Mouse (Mus musculus) hindbrain, embryonic 10.5 days (tissue): ENCODE data around the gene Tbx4. TPM values are rescaled to one million over a fixed set of nuclear protein-coding genes. Genes with fewer than 3 reads are reported as not detected.

Experiments used
- DNase-seq: peaks from one replicate; pipeline ENCODE4 v3.0.0-alpha.2; 2017; ENCODE audit warnings: low spot score
- H3K27ac ChIP-seq: fragments of 300-500 bp; sonication (generic); 2 replicates; pipeline ENCODE4 v1.5.1; 2016; ENCODE audit warnings: mild to moderate bottlenecking, moderate library complexity
- H3K27me3 ChIP-seq: fragments of 300-500 bp; sonication (generic); 2 replicates; pipeline ENCODE4 v1.6.1; 2016; ENCODE audit warnings: mild to moderate bottlenecking; ENCODE audit not compliant: poor library complexity, insufficient read depth, severe bottlenecking
- H3K36me3 ChIP-seq: fragments of 300-500 bp; sonication (generic); 2 replicates; pipeline ENCODE4 v1.6.1; 2016; ENCODE audit warnings: mild to moderate bottlenecking, moderate library complexity
- H3K4me1 ChIP-seq: fragments of 300-500 bp; sonication (generic); replicated peaks from 2 replicates; pipeline ENCODE4 v1.6.1; 2016; ENCODE audit warnings: mild to moderate bottlenecking
- H3K4me3 ChIP-seq: fragments of 300-500 bp; sonication (generic); 2 replicates; pipeline ENCODE4 v1.5.1; 2016; ENCODE audit warnings: mild to moderate bottlenecking, moderate library complexity
- H3K9me3 ChIP-seq: fragments of 300-500 bp; sonication (generic); 2 replicates; pipeline ENCODE4 v1.6.1; 2016; ENCODE audit warnings: mild to moderate bottlenecking, moderate library complexity
- WGBS: fragments of 180-500 bp; shearing (Covaris S2); methylation state at CpG from one replicate; pipeline ENCODE4 v1.1.7; 2016; 5-methylcytosine and 5-hydroxymethylcytosine counted together
- polyA plus RNA-seq: library from polyadenylated mRNA; unstranded; fragments of >200 nt; fragmentation: Nextera tagmentation; extraction: Ambion mirVana; gene quantifications from 2 replicates; pipeline ENCODE4 v1.2.1, GENCODE M21; 2016

The Tbx4 gene
- polyA plus RNA-seq, 1 experiment from 2014 or later, result 0.22 TPM

DNA sequence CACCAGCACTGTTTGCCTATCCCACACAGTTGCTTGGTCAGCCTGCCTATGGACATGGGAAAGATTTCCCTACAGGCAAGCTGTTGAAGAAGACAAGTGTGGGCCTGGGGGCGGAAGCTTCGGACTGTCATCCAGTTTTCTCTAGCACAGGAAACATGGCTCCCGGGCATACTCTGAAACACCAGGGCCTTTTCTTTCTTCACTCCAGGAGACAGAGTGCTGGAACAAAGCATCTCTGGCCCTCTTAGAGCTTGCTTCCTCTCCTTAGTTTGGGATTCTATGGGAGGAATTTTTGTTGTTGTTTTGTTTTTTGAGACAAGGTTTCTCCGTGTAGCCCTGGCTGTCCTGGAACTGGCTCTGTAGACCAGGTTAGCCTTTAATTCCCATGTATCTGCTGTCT, 1.7 kb upstream of the Tbx4 start:
- Histone ChIP-seq H3K36me3 (no peaks in the 10 kb centered on the region), H3K27ac (no peak overlapping the region), H3K27me3 (peaks cover 98% of the 10 kb centered on the region), H3K9me3 (no peaks in the 10 kb centered on the region), H3K4me1 (peaks cover 18% of the 10 kb centered on the region), H3K4me3 (no peak overlapping the region)
- WGBS, result 33% methylated on average over 4 of the region's 4 CpGs
- no peak for DNase-seq

DNA sequence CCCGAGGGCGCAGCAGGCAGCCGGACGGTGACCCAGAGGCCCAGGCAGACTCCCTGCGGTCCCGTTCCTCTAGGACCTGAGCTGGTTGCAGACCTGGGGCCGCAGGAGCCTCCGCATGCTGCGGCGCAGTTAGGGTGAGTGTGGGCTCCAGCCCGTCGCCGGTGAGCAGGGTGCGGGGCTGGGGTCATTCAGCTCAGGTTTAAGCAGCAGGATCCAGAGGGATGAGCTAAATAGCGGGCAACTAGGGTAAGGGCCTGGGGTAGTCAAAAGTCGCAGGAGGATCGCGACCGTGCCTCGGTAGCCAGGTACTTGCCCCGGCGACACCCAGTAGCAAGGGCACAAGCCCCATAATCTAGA, 185 bp downstream of the Tbx4 start:
- no peak overlapping the region for H3K27ac ChIP-seq
- no peak for DNase-seq
- WGBS, result under 1% methylated on average over 22 of the region's 22 CpGs
- H3K36me3 ChIP-seq, result no peaks in the 10 kb centered on the region
- H3K9me3 ChIP-seq, result no peaks in the 10 kb centered on the region
- peaks cover 98% of the 10 kb centered on the region for H3K27me3 ChIP-seq
- H3K4me1 ChIP-seq, result peaks cover 34% of the 10 kb centered on the region
- peak overlapping the region; percentile 16 for H3K4me3 ChIP-seq

DNA sequence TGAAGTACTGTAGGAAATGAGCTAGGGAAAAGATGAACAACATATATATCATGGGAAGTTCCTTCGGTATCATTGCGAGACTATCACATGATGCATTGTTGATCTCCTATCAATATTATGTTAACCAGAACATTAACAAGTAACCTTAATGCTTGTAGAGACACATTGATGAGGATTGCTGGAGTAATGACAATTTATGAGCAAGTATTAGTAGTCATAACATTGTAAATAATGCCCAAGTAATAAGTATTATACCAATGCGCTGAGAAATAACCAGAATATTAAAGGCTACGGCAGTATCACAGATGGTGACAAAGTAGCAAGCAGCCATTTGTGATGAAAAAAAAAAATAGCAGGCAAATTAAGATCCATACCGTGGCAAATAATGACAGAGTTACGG, 1.1 kb downstream of the Tbx4 start:
- H3K4me1 ChIP-seq, result peaks cover 35% of the 10 kb centered on the region
- no peaks in the 10 kb centered on the region for H3K36me3 ChIP-seq
- DNase-seq, result no peak
- no peak overlapping the region for H3K4me3 ChIP-seq
- peaks cover 98% of the 10 kb centered on the region for H3K27me3 ChIP-seq
- 19% methylated on average over 6 of the region's 6 CpGs for WGBS
- H3K9me3 ChIP-seq, result no peaks in the 10 kb centered on the region
- no peak overlapping the region for H3K27ac ChIP-seq

DNA sequence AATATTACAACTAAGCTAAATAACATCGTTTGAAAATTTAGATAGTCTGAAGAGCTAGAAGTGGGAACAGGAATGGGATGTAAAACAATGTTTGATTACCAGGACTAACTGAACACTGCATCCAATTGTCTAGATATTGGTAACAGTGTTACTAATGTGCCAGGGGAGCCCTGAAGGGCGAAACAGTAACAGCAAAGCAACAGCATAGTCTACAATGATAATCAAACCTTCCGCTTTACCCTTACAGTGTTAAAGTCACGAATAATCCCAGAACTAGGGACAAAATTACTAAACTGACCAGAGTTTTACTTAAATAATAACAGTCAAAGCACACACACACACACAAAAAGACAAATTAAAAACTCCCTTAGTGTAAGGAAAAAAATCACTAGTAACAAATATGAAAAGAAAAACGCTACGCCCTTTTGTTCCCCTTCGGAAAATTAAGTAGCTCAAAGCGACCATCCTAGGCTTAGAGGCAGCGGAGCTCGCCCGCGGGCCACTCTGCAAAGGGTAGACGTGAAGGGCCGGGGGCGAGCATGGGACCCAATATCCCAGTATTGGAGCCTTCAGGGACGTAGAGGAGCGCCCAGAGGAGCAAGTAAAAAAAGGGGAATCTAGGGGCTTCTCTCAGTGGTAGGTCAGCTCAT, 1.7 kb downstream of the Tbx4 start:
- no peaks in the 10 kb centered on the region for H3K9me3 ChIP-seq
- DNase-seq, result no peak
- H3K4me3 ChIP-seq, result no peak overlapping the region
- no peak overlapping the region for H3K27ac ChIP-seq
- peaks cover 35% of the 10 kb centered on the region for H3K4me1 ChIP-seq
- H3K36me3 ChIP-seq, result no peaks in the 10 kb centered on the region
- peaks cover 99% of the 10 kb centered on the region for H3K27me3 ChIP-seq
- 1% methylated on average over 17 of the region's 17 CpGs for WGBS

DNA sequence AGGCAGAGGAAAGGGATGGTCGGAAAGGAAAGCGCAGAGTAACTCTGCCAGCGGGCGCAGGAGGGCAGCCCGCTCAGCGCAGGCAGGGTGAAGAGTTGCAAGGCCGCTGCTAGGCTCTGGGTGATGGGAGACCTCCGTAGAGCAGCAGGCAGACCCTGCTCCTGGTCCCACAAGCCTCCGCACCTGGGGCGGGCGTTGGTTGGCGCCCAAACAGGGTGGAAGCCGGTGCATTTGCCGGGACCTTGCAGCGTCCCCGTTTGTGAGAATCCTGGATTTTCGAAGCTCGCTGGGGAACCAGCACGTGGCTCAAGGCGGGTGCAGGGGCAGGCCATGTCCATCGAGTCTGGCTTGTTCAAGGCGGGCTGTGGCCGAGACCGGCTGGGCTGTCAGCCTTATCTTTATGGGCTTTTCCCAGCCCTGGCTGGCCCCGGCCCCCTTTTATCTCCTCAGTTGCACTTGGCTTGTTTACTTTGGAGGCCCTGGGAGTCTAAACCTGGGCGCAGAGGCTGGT, 2.3 kb downstream of the Tbx4 start:
- DNase-seq, result peak; percentile 70
- Histone ChIP-seq H3K27ac (no peak overlapping the region), H3K4me3 (0 out of 2 replicates have a peak overlapping the region, but pooled peaks have one; percentile 11), H3K27me3 (peaks cover 100% of the 10 kb centered on the region), H3K36me3 (no peaks in the 10 kb centered on the region), H3K4me1 (peaks cover 35% of the 10 kb centered on the region), H3K9me3 (no peaks in the 10 kb centered on the region)
- under 1% methylated on average over 26 of the region's 26 CpGs for WGBS

DNA sequence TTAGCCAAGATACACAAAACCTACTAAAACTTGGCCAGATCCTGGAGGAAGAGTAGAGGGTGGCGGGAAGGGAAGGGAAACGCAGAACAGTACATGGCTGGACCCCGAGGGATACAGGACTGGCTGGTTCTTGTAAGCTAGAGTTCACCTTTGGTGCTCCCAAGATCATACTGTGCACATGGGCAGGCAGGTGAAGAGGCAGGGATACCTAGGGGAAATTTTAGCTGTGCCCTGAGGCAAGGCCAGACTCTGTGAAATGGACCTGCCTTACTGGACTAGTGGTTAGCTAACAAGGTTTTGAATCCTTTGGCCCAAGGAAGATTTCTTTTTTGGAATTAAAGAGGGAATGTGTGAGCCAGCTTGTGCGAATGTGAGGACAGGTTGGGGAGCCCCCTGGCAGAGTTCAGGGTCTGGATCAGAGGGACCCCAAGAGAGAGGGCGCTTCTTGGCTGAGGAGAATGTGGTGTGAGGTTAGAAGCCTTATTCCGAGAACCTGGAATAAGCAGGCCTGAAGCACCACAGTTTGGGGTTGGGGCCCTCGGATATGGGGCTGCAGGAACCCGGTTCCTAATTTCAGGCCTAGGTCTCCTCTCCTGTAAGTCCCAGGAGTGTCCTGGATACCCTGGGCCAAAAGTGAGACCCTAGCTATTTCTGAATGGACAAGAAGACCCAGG, 3.0 kb downstream of the Tbx4 start:
- Histone ChIP-seq H3K27me3 (peaks cover 100% of the 10 kb centered on the region), H3K36me3 (no peaks in the 10 kb centered on the region), H3K27ac (no peak overlapping the region), H3K9me3 (no peaks in the 10 kb centered on the region), H3K4me1 (peaks cover 35% of the 10 kb centered on the region), H3K4me3 (no peak overlapping the region)
- DNase-seq, result peak; percentile 42
- WGBS, result 9% methylated on average over 8 of the region's 8 CpGs

DNA sequence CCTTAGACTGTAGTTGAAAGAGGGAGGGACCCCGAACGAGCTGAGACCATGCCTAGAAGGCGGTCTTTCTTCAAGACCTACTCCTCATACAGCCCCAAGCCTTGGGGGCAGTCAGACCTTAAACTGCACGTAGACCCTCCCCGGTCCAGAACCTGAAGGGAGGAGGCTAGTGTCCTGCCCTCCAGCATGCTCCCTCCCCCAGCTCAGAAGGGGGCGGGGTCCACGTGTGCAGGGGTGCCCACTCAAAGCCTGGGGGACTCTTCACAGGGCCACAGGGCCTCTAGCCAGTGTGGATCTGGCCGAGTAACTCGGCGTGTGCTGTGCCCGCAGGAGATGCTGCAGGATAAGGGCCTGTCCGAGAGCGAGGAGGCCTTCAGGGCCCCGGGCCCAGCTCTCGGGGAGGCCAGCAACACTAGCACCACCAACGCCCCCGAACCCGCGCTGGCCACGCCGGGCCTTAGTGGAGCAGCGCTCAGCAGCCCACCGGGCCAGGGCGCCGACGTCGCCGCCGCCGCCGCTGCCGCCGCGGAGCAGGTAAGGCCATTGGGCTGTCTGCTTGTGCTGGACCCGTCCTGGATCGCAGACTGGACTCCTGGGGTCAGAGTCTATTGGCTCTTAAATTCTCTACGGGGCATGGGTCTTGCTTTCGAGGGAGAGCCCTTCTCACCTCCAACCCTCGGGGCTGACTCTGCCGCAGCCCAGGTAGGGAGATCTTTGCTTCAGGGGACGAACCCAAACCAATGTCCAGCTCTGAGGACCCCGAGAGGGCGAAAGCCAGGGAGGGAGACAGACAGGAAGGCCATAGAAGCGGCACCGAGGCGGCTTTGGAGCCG, 3.7 kb downstream of the Tbx4 start:
- H3K4me1 ChIP-seq, result peaks cover 40% of the 10 kb centered on the region
- DNase-seq, result peak; percentile 51
- WGBS, result under 1% methylated on average over 47 of the region's 47 CpGs
- H3K4me3 ChIP-seq, result no peak overlapping the region; the same call in 1 of the 2 replicates
- peaks cover 100% of the 10 kb centered on the region for H3K27me3 ChIP-seq
- H3K9me3 ChIP-seq, result no peaks in the 10 kb centered on the region
- no peak overlapping the region for H3K27ac ChIP-seq
- H3K36me3 ChIP-seq, result no peaks in the 10 kb centered on the region

DNA sequence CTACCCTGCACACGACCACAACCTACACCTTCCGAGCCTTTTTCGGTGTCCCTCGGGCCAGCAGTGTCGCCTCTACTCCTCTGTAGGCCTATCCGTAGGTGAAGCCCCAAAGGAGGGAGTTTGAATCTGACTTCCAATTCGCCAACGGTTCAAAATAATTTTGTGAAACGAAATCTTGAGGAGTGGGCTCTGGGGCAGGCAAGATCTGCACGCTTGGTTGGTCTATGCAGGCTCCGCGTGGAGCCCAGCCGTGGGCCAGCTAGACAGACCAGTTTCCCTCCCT, 4.3 kb downstream of the Tbx4 start:
- peaks cover 100% of the 10 kb centered on the region for H3K27me3 ChIP-seq
- H3K27ac ChIP-seq, result no peak overlapping the region
- H3K4me1 ChIP-seq, result peaks cover 45% of the 10 kb centered on the region
- peak; percentile 55 for DNase-seq
- H3K36me3 ChIP-seq, result no peaks in the 10 kb centered on the region
- H3K4me3 ChIP-seq, result 0 out of 2 replicates have a peak overlapping the region, but pooled peaks have one; percentile 13
- no peaks in the 10 kb centered on the region for H3K9me3 ChIP-seq
- under 1% methylated on average over 13 of the region's 13 CpGs for WGBS

DNA sequence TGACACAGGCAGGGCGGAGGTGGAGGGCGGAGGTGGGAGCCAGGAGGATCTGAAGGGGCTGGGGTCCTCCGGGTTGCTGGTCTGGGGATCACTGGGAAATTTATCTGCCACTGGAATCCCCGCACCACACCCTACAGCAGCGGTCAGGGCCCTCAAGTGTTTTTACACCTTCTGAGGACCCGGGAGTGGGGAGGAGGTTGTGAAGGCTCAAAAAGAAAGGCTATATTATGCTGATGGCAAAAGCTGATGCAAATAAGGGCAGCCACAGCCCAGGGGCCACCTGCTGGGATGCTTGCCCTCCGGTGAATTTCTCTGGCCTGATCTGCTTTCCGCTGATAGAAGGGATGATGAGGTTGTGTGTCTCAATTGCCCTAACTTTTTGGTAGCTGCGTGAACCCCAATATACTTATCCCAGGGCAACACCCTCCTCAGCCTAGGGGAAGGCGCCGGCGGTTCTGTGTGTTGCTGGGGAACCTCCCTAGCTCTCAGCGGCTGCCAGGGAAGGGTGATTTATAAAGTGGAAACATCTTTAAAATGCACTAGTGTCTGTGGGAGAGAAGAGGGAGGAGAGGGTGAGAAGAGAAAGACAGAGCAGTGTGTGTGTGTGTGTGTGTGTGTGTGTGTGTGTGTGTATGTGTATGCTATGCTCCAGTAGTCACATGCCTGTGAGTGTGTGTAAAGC, 4.9 kb downstream of the Tbx4 start:
- H3K4me3 ChIP-seq, result 0 out of 2 replicates have a peak overlapping the region, but pooled peaks have one; percentile 13
- H3K4me1 ChIP-seq, result peaks cover 43% of the 10 kb centered on the region
- H3K9me3 ChIP-seq, result no peaks in the 10 kb centered on the region
- peak; percentile 46 for DNase-seq
- H3K27ac ChIP-seq, result no peak overlapping the region
- H3K36me3 ChIP-seq, result no peaks in the 10 kb centered on the region
- peaks cover 100% of the 10 kb centered on the region for H3K27me3 ChIP-seq
- WGBS, result 2% methylated on average over 13 of the region's 13 CpGs

DNA sequence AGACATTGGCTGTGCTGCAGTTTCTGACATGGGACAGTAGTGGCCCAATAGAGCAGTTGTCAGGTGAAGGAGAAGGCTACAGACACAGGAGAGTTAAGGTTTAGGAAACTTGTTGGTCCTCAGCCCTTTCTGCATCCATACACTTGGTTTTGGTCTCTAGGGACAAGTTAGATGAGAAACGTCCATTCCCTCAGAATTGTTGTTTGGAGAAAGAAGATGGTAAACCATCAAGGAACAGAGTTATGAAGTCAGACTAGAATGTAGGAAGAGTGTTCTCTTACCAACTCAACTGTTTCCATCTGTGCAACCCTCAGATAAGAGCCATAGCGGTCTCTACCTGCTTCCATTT, 5.4 kb downstream of the Tbx4 start:
- H3K27ac ChIP-seq, result no peak overlapping the region
- peaks cover 41% of the 10 kb centered on the region for H3K4me1 ChIP-seq
- no peak for DNase-seq
- no peaks in the 10 kb centered on the region for H3K36me3 ChIP-seq
- H3K9me3 ChIP-seq, result no peaks in the 10 kb centered on the region
- 8% methylated on average over 2 of the region's 2 CpGs for WGBS
- H3K27me3 ChIP-seq, result peaks cover 100% of the 10 kb centered on the region
- no peak overlapping the region for H3K4me3 ChIP-seq

DNA sequence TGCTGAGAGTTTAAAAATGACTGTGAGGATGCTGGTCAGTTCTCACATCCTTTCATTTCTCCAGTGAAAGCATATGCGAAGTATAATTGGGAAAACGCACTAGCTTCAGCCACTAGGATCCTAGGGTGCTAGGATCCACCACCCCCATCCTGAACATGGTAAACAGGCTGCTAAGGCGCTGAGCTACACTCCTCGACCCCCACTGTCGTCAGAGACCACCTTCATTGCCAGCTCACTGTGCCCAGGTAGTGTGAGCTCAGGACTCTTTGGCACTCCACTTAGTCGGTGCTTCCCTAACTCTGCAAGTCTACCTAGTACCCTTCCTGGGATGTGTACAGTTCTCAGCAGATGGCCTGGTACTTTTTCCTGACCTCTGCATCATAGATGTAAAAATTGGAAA, 6.5 kb downstream of the Tbx4 start:
- peak; percentile 14 for DNase-seq
- H3K27me3 ChIP-seq, result peaks cover 100% of the 10 kb centered on the region
- peaks cover 41% of the 10 kb centered on the region for H3K4me1 ChIP-seq
- 2% methylated on average over 6 of the region's 6 CpGs for WGBS
- no peaks in the 10 kb centered on the region for H3K36me3 ChIP-seq
- H3K4me3 ChIP-seq, result no peak overlapping the region
- H3K9me3 ChIP-seq, result no peaks in the 10 kb centered on the region
- H3K27ac ChIP-seq, result no peak overlapping the region

DNA sequence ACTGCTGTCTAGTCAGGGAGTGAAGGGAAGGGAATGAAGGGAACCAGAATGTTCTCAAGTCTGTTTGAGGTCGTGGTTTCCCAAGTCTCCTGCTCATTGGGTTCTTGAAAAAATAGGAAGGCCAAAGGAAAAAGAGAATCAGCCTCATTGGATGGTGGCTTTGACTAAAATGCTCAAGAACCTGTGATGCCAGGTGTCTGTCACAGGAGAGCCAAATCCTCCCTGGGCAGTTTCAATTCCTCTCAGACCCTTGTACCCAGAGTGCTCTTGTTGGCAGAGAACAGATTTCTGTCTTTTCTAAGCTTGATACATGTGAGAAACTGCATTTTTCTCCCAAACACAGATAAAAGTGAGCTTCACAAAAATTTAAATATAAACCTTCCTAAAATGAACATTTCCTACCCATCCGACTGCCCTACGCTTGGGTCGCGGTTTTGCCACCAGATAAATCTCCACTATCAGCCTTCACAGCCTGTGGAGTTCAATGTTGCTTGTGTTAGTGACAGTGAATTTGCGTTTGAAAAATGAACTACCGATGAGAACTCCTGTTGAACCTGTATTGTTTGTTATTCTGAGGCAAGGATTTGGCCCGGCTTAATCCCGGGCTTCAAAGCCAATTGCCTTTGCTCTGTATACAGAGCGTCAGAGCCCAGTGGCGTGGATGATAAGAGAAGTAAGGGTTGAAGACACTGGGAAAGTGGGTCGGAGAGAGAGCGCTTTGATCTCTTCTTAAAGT, 7.3 kb downstream of the Tbx4 start:
- DNase-seq, result peak; percentile 26
- Histone ChIP-seq H3K36me3 (no peaks in the 10 kb centered on the region), H3K4me3 (no peak overlapping the region), H3K27ac (no peak overlapping the region), H3K4me1 (peaks cover 36% of the 10 kb centered on the region), H3K9me3 (no peaks in the 10 kb centered on the region), H3K27me3 (peaks cover 100% of the 10 kb centered on the region)
- under 1% methylated on average over 13 of the region's 13 CpGs for WGBS
